Mouse (Mus musculus): Measurements from ENCODE around the gene Osbpl8. TPM values are rescaled to one million over a fixed set of nuclear protein-coding genes. Genes with fewer than 3 reads are reported as not detected.

The Osbpl8 gene
- polyA plus RNA-seq, 2 experiments from 2014 or later = 12.9 to 13.2 TPM

DNA sequence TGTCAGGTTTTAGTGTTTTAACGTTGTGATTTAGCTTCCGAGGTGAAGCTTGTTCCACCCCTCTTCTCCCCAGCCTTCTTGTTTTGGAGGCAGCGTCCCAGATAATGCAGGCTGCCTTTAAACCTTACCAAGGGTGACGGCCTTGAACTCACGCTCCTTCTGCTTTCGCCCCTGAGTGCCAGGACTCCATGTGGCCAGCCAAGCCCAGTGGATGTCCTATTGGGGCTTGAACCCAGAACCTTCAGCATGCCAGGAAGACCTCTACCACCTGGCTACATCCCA lies 70.7 kb downstream of the Osbpl8 start:
- ATAC-seq = no peak

DNA sequence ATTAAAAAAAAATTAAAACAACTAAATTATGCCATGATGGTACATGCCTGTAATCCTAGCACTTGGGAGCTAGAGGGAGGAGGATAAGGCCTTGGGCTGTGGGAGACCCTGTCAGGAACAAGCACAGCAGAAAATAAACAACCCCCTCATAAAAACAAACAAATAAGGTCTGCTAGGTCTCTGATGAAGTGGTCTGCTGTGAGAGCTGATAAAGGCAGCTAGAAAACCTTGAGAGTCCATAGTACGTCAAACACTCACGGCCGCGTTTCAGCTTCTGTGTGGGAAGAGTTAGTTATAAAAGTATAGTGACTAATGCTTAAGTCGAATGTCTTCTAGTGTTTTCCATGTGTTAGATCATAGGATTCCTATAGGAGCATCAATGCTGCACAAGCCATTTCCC lies 72.9 kb downstream of the Osbpl8 start:
- no peak for ATAC-seq

DNA sequence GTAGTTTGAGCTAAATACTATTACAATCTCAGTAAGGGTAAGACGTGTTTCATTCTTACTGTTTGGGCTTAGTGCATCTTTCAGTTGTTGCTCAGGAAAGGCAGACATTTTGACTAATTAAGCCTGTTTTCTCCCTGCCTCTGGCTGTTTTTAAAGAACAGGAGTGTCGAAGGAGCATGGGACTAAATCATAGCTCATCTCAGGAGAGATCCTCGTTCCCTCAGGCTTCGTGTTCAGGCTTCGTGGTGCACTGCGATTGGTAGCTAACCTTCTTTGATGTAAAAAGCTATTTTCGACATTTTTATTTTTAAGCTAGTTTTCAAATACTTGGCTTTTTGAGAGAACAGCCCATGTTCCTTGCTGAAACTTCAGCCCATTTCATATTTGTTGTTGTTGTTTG lies 78.1 kb downstream of the Osbpl8 start:
- no peak for ATAC-seq

DNA sequence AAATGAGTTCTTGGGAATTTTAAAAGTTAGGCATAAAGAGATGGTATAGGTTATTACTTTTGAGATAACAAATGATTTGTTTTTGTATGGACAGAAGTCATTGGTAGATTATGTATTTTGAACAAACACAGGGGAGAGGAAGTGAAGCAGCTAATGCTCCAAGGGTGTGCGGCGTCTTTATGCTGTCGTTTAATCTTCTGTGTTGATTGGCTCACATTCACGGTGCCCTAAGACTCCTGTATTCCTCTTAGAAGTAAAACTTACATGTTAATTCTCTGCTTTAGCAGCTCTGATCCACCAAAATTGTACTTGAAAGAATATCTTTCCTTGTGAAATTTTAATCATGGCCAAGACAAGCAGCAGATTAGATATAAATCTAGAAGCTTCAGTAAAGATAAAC lies 83.1 kb downstream of the Osbpl8 start:
- ATAC-seq = no peak

DNA sequence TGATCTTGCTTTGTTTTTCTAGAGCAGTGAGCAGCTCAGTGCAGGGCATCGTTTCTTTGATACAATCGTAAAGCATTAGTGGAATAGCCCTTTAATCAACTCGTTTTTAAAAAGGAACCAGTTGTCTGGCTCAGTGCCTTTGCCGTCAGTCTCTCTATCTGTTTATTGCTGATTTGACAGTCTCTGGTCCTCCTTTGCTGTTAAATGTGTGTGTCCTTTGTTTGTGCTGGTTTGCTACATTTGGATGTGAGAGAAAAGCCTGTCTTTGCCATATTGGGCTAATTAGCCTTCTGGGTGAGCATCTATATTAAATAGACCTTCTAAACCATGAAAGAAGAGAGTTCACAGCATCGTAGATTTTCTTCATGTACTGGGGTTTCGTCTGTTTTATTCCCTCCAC lies 83.6 kb downstream of the Osbpl8 start:
- no peak for ATAC-seq

DNA sequence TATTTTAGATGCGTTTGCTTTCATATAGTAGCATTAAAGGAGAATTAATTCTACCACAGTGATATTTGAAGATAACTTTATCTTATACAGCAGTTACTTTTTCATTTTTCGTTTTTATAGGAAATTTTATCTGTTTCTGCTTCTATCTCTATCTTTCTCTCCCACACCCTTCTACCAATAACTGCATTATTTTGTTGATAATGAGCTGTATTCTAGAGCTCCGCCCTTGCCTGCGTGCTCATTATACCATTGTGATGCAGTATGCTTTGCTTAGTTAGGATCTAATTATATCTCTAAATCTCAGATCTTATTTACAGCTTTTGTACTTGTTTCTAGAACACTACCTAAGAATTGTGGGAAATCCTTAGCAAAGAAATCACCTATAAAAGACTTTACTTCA lies 85.6 kb downstream of the Osbpl8 start:
- ATAC-seq = no peak

DNA sequence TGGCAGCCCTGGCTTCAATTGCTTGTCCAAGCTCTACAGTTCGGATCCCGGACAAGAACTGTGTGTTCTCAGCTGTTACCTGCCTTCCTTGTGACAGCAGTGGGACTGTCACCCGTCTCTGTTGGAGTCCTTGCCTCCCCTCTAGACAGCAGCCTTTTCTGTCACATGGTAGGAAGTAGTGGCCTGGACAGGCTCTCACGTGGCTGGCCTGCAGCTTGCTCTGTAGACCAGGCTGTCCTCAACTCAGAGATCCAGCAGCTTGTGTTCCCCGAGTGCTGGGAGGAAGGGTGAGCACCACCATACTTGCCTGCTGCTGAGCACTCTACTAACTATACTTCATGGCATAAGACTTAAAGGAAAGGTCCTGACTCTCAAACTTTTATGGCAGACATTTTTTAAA lies 87.1 kb downstream of the Osbpl8 start:
- no peak for ATAC-seq

DNA sequence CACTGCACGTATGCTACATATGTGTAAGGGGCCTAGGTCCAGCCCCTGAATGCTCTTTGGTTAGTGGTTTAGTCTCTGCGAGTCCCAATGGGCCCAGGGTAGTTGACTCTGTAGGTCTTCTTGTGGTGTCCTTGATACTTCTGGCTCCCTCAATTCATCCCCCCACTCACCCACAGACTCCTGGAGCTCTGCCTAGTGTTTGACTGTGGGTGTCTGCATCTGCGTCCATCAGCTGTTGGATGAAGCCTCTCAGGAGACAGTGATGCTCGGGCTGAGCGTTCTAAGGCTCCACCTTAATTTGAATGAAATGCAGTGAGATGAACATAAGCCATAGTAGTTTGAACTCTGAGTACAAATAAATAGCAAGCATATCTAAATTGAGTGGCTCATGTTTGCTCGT lies 90.7 kb downstream of the Osbpl8 start:
- ATAC-seq = no peak

DNA sequence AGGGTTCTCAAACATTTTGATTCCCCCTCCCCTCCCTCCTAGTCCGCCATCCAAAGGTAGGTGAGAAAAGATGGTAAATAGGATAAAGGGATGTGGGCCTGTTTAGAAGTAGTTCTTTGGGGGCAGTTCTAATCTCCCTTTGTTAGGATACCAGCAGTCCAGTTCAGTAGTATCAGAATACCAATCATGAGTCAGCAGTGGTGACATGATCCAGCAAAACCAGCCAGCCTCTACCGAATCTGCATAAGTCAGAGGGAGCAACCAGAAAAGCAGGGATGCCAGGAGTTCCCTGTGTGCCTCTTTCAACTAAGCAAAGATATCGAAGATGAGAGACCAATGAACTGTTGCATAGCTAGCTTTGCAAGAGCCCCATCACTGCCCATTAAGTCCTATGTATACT lies 91.6 kb downstream of the Osbpl8 start:
- no peak for ATAC-seq

DNA sequence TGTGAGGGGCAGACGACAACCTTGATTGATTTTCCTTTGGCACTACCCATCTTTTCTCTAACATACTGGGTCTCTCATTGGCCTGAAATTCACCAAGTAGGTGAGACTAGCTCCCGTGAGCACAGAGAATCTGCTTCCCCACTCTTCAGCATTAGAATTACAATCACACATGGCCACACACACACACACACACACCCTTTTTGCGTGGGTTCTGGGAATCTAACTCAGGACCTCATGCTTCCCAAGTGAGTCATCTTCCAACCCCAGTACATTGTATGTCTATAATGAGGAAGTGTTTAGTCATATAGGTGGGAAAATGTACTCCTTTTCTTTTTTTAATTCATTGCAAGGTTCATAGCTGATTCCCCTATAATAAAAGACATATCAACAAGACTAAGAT lies 92.8 kb downstream of the Osbpl8 start:
- no peak for ATAC-seq

DNA sequence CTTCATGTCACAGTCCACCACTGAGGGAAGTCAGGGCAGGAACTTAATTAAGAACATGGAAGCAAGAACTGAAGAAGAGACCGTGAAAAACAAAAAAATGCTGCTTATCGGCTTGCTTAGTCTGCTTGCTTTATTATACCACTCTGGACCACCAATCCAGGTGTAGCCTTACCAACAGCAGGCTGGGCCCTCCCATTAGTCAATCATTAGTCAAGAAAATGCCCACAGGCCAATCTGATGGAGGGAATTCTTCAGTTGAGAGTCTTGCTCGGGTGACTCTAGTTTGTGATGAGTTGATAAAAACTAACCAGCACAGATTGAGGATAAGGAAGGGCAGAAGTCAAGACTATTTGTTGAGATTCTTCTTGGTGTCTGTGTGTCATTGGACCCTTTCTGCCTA lies 93.7 kb downstream of the Osbpl8 start:
- ATAC-seq = no peak

DNA sequence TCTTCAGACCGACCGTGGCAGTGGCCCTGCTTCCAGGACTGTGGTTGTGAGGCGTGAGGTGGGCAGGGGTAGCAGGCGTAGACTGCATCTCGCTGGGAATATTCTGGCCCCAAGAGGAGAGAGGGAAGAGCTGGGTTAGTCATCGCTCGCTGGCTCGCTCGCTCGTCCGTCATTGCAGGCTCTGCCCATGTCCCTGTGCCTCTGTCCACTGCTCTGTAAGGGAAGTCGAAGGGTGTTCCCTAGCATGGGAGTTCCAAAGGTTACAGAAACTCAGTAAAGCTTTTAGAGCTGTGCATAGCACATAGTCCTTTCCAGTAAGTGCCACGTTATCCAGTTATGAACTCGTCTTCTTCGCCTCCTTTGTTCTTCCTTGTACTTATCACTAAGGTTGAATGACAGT lies 107.1 kb downstream of the Osbpl8 start:
- ATAC-seq = no peak

DNA sequence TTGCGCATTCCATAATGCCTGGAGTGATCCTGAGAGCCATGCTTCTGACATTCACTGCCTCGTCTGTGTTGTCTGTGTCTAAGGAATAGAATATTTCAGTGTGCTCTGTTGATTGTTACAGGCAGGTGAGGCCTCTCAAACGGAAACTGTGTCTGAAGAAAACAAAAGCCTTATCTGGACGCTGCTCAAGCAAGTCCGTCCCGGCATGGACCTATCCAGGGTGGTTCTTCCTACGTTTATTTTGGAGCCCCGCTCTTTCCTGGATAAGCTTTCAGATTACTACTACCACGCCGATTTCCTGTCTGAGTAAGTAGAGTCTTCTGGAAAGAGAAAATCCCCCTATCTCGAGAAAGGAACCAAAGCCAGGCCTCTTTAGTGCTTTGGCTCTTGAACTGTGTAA lies 108.4 kb downstream of the Osbpl8 start:
- ATAC-seq = no peak

DNA sequence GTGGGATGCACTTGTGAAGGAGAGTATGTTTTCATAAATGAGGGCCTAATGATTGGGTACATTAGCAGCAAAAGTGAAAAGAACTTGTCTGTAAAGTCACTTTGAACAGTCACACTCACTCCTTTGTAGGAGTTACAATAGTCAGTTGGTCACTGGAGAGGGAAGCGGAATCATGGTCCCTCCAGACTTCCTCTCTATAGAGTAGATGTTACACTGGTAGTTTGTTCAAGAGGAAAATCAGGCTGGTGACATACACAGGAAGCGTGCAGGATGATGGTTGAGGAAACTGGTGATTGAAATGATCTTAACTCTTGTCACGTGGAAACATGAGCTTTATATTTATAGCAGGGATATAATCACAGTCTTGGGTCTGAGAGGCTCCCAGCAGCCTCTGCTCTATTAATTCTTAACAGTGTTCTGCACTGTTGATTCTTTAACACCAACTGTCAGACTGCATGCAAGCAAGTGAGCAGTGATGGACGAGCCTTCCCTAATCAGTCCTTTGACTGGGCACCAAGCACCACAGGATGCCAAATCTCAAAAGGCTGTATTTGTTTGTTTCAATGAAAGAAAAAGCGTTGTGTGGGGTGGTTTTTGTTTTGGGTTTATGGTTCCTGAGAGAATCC lies 109.0 kb downstream of the Osbpl8 start:
- ATAC-seq = no peak

DNA sequence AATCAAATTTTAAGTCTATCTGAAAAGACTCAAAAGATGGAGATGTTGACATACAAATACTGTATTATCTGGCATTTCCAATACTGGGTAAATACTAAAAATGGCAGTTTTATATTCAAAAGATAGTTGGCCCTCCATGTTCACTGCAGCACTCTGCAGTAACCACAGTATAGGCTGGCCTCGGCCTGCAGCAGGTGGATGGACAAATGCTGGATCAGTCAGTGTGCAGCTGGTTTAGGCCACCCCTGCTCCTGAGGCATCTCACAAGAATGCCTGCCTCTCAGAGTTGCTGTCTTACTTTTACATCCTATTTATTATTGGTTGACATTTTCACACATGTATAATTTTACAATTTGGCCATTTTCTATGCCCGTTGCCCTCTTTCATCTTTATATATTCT lies 111.3 kb downstream of the Osbpl8 start:
- ATAC-seq = no peak

DNA sequence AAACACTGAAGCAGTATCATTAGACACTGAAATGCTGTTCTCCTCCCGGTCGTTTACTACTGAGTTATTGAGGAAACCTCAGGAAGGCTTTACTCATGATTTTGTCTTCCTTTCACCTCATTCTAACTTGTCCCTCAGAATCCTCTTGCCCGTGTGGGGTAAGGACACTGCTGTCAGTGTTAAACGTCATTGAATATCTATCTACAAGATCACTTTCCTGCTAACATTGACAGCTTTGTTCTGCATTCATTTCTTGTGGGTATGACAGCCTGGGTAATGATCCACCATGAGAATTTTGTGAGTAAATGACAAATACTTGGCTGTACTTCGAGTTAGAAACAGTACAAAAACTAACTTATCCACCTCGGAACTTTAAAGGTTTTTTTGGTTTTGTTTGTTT lies 133.1 kb downstream of the Osbpl8 start:
- ATAC-seq = no peak

DNA sequence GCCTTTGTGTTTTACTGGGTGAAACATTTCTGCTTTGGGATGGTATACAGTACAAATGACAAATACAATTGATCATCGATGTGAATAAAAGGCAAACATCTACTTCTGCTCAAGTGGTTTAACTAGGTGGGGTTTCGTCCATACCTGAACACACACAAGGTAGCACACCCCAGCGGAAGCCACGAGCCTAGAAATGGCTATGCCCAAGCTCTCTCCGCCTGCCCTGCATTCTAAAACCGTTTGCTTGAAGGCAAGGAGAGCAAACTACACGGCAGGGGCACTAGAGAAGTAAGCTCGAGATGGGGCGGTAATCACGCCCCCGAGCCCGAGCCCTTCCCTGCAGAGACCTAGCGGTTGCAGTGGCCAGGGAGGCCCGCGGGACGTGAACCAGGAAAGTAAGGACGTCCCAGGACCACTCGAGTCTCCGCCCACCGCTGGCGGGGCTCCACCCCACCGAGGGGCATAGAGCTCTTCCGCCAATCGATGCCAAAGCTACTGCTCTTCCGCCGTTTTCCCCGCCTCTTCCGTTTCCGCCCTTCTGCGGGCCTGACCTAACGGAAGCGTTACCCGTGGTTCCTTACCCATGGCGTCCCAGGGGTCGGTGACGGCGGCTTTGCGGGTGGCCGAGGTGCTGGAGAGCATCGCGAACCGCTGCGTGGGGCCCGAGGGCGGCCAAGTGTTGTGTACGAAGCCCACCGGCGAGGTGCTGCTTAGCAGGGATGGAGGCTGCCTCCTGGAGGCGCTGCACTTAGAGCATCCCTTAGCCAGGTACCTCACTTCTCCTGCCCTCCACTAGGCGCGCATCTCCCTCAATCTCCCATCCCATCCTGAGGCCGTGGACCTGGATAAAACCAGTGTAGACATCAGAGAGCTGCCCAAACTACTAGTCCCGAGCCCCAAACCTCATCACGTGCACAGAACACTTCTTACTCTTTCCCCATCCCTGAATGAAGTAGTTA lies 133.9 kb downstream of the Osbpl8 start, which contains the start of gene Bbs10:
Gene Bbs10 (plus strand): TSS at position 540 of the 959 bp plus-strand sequence.
- ATAC-seq = peak; percentile 98

DNA sequence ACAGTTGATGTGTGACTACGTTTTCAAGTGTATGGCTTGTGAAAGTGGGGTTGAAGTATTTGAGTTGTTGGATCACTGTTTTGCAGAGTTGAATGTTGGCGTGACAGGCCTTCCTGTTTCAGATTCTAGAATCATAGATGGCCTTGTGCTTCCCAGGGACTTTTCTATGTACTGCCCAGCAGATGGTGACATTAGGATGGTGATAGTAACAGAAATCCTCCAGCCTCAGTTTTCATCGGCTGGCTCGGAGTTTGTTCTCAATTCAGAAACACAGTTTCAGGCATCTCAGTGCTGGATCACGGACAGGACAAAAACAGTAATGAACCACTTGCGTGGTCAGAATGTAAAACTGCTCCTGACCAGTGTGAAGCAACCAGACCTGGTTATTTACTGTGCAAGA lies 135.0 kb downstream of the Osbpl8 start:
- ATAC-seq = no peak

DNA sequence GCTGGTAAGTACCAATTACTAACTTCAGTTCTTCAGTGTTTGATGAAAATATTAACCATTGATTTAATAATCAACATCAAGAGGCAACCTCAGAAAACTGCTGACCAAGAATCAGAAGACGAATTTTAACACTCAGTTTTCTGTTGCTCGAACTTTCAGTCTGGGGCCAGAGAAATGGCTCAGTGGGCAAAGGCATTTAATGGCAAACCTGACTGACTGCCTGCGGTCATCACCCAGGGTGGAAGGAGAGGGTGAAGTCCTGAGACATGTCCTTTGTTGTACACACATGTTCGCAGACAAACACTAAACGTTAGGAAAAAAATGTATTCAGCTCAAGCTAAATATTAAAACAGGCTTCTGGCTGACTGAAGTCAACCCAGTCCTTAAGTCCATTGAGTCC lies 136.5 kb downstream of the Osbpl8 start:
- ATAC-seq = no peak

DNA sequence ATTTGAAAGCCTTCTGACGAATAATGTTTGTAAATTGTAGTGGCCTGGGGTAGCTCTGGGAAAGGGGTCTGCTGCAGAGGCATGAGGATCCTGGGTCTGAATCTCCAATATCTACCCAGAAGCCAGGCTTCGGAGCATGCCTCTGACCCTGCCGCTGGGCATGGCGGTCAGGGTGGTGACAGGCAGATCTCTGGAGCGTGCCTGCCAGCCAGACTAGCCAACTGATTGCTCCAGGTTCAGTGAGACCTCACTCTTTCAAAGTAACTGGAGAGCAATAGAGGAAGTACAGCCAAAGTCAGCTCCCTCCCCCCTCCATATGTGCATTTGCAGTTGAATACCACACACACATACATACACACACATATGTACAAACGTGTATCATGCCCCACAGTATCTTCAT lies 137.9 kb downstream of the Osbpl8 start:
- no peak for ATAC-seq

DNA sequence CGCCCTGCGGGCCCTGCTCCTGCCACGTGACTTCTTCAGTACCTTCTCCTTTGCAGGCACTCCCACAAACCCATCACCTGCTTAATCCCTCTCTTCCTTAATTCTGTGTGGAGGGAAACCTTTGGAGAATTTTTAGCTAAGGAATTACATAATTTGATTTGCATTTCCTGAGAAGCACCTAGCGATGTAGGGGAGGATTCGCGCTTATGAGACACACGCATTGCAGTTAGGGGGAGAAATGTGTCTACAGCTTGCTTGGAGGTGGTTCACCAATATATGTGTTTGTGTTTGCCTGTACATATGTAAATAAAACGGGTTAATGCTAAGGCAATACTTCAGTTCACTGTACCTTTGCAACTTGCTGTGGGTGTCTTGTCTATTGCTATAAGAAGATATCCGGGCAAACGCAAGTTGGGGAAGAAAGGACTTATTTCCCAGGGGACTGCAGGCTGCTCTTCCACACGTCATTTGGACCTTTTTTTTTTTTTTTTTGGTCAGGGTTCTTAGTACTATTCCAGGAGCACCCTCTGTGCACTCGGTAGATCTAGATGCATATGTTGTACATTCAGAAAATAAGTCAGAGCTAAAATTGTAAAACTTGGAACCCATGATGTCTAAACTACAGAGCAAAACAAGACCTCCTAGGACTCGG lies 144.4 kb downstream of the Osbpl8 start:
- no peak for ATAC-seq

DNA sequence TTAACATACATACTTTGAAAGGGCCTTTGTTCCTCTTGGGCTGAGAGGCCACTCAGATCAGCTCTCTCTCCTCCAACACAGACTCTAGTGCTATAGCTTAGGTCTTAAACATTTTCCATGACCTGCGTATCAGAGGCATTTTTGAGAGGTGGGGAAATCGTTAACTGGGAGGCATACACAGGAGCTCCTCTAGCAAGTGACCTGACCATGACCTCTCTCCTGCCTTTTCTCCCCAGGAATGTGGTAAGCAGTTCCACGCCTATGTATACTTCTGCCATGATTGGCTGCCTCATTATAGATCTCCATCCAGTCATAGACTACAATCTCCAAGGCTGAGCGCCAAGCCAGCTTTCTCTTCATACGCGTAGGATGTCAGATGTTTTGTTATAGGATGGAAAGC lies 148.7 kb downstream of the Osbpl8 start:
- no peak for ATAC-seq

DNA sequence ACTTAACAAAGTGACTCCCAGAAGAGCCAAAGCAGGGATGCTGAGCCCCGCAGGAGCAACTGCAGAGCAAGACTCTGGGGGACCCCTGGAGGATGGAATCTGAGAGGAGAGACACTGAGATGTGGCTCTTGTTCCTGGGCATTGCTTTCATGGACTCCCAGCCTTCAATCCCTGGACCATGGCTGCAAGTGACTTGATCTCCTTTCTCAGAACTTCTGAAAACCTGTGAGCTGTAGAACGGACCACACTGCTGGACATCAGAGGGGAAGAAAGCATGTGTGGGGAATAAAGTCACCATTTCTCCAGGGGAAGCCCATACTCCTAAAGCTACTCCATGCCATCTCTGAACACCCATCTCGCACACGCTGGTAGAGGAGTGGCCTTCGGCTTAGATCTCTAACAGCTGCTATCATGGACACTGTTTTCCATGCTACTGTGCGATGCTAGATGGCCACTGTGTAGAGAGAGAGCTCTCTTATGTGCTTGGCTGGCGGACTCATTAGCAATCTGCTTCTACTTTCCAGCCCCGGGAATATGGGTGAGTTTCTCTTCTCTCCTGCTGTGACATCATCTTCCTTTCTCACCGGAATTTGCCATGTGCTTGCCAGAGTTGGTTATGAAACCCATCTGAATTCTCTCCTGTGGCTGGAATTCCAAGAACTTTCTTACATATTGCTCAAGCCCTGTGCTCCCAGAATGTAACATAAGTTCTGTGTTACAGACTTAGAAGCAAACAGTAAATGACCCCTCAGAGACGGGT lies 150.3 kb downstream of the Osbpl8 start:
- ATAC-seq = no peak

All from CD4-positive, CD25-positive, alpha-beta regulatory T cell, adult 4 months (primary cell).